Mouse (Mus musculus) olfactory bulb, adult 2 months (tissue): ENCODE measurements around the gene Nrde2.

Experiments
- CTCF ChIP-seq: fragments of 200-500 bp; IDR thresholded peaks from 2 replicates; pipeline ENCODE4 v1.5.1; 2012; ENCODE audit warnings: low read depth, mild to moderate bottlenecking, low read length, moderate library complexity; ENCODE audit not compliant: insufficient read depth
- POLR2A ChIP-seq: fragments of 200-500 bp; IDR thresholded peaks from 2 replicates; pipeline ENCODE4 v1.6.1; 2012; ENCODE audit warnings: mild to moderate bottlenecking, low read depth, low read length, moderate library complexity; ENCODE audit not compliant: insufficient read depth

- TF ChIP-seq POLR2A (no peak), CTCF (no peak)
Observed at GRCm38 (mm10) chr12:100186376-100186775, 26.9 kb upstream of the Nrde2 start.
